Mouse (Mus musculus): ENCODE measurements around the gene Gm20388.

Gene Gm20388

GRCm38 (mm10) chr8:120083261-120083660 is 172.6 kb downstream of the Gm20388 start:
- in situ Hi-C loops (cut with MboI): no loop called here

- in situ Hi-C loops (cut with MboI): no loop called here
These were observed 174.1 kb downstream of the Gm20388 start for GRCm38 (mm10) chr8:120084783-120085182.

- in situ Hi-C loops (cut with MboI): no loop called here
These were observed 178.9 kb downstream of the Gm20388 start for GRCm38 (mm10) chr8:120089511-120089910.

- in situ Hi-C loops (cut with MboI): no loop called here
These were observed 180.4 kb downstream of the Gm20388 start for GRCm38 (mm10) chr8:120091032-120091431.

- in situ Hi-C loops (cut with MboI): no loop called here
These were observed 182.5 kb downstream of the Gm20388 start for GRCm38 (mm10) chr8:120093103-120093502.

- in situ Hi-C loops (cut with MboI): no loop called here
These were observed 184.2 kb downstream of the Gm20388 start for GRCm38 (mm10) chr8:120094801-120095200.

- in situ Hi-C loops (cut with MboI): no loop called here
These were observed 185.8 kb downstream of the Gm20388 start for GRCm38 (mm10) chr8:120096486-120096885.

GRCm38 (mm10) chr8:120100388-120101067 is 189.9 kb downstream of the Gm20388 start:
- in situ Hi-C loops (cut with MboI): no loop called here

GRCm38 (mm10) chr8:120101068-120101972 is 190.7 kb downstream of the Gm20388 start, which contains the start of gene Zdhhc7:
Gene Zdhhc7 (minus strand): TSS chr8:120101482.
- in situ Hi-C loops (cut with MboI): no loop called here

GRCm38 (mm10) chr8:120103916-120104315 is 193.3 kb downstream of the Gm20388 start:
- in situ Hi-C loops (cut with MboI): no loop called here

GRCm38 (mm10) chr8:120104721-120105272 is 194.2 kb downstream of the Gm20388 start:
- in situ Hi-C loops (cut with MboI): no loop called here

- in situ Hi-C loops (cut with MboI): no loop called here
These were observed 198.5 kb downstream of the Gm20388 start for GRCm38 (mm10) chr8:120109149-120109548.

- in situ Hi-C loops (cut with MboI): no loop called here
These were observed 200.3 kb downstream of the Gm20388 start for GRCm38 (mm10) chr8:120110966-120111365.

GRCm38 (mm10) chr8:120111382-120111781 is 200.7 kb downstream of the Gm20388 start:
- in situ Hi-C loops (cut with MboI): no loop called here

- in situ Hi-C loops (cut with MboI): no loop called here
These were observed 201.9 kb downstream of the Gm20388 start for GRCm38 (mm10) chr8:120112535-120112934.

GRCm38 (mm10) chr8:120113306-120113705 is 202.7 kb downstream of the Gm20388 start:
- in situ Hi-C loops (cut with MboI): no loop called here

- in situ Hi-C loops (cut with MboI): no loop called here
These were observed 203.2 kb downstream of the Gm20388 start, which contains the start of gene 6430548M08Rik for GRCm38 (mm10) chr8:120113758-120114255. Gene 6430548M08Rik (plus strand): TSS chr8:120114152.

- in situ Hi-C loops (cut with MboI): no loop called here
These were observed 203.7 kb downstream of the Gm20388 start for GRCm38 (mm10) chr8:120114315-120114841.

GRCm38 (mm10) chr8:120116600-120116999 is 206.0 kb downstream of the Gm20388 start:
- in situ Hi-C loops (cut with MboI): no loop called here

GRCm38 (mm10) chr8:120118162-120118561 is 207.5 kb downstream of the Gm20388 start:
- in situ Hi-C loops (cut with MboI): no loop called here

- in situ Hi-C loops (cut with MboI): no loop called here
These were observed 208.2 kb downstream of the Gm20388 start for GRCm38 (mm10) chr8:120118847-120119246.

- in situ Hi-C loops (cut with MboI): no loop called here
These were observed 208.8 kb downstream of the Gm20388 start for GRCm38 (mm10) chr8:120119429-120119828.
